Mouse (Mus musculus) ES-Bruce4 (cell line): ENCODE measurements around the gene Pfkfb3.

Source experiments
- CTCF ChIP-seq: IDR thresholded peaks from one replicate; pipeline ENCODE4 v1.8.1; 2011; ENCODE audit warnings: low read depth, low read length
- POLR2A ChIP-seq: IDR thresholded peaks from one replicate; pipeline ENCODE4 v1.8.1; 2011; ENCODE audit warnings: low read length; ENCODE audit not compliant: insufficient read depth

GRCm38 (mm10) chr2:11553471-11554400 is at the start of gene Pfkfb3:
- TF ChIP-seq POLR2A = no peak
- no peak for TF ChIP-seq CTCF
